Mouse (Mus musculus) left cerebral cortex, postnatal 10 days (tissue): ENCODE data around the gene Ppm1m. TPM values are rescaled to one million over a fixed set of nuclear protein-coding genes. Genes with fewer than 3 reads are reported as not detected.

Experiments used
- microRNA-seq: library from miRNA; unstranded; fragments of <30 nt; microRNA quantifications from one replicate; pipeline ENCODE4 v1.2.0, GENCODE M21; 2022
- total RNA-seq, 2 experiments: library from RNA; stranded (reverse); gene quantifications; 2 replicates each; pipeline ENCODE4 v1.2.3; 2021

Gene Ppm1m
- total RNA-seq, 2 experiments from 2014 or later = 20.8 to 24.5 TPM

Small RNA genes within 50 kb of the gene (microRNA-seq; reads per million reads assigned to microRNA genes)
- gene Mir135a-1 (49.2 reads per million, percentile 50 among the genes with 10 or more reads in this experiment), gene Mirlet7g (59,915 reads per million, percentile 99 among the genes with 10 or more reads in this experiment)

Other genes starting within 250 kb of the Ppm1m start
- gene Col6a5, start 239.1 kb downstream of the Ppm1m start, total RNA-seq = 1 to 10 TPM; 1.6 to 2.1 TPM
- 1 to 10 TPM; 3.3 to 4.1 TPM for gene Col6a4, start 103.0 kb downstream of the Ppm1m start, total RNA-seq
- 1 to 10 TPM; 4.1 to 7.4 TPM for gene Glyctk, start 41.6 kb downstream of the Ppm1m start, total RNA-seq
- 100 to 1,000 TPM; 155 to 158 TPM for gene Wdr82, start 28.8 kb downstream of the Ppm1m start, total RNA-seq
- gene Twf2, start 3.4 kb upstream of the Ppm1m start, total RNA-seq = 10 to 100 TPM; 44.5 to 49.9 TPM
- gene Tlr9, start 22.9 kb upstream of the Ppm1m start, total RNA-seq = 1 to 10 TPM; 1.1 to 1.4 TPM
- 100 to 1,000 TPM; 125 to 127 TPM for gene Alas1, start 48.9 kb upstream of the Ppm1m start, total RNA-seq
- gene Poc1a, start 81.3 kb upstream of the Ppm1m start, total RNA-seq = 10 to 100 TPM; 15.6 to 17.8 TPM
- 10 to 100 TPM; 80.7 to 82.0 TPM for gene Dusp7, start 168.9 kb upstream of the Ppm1m start, total RNA-seq
- gene Rpl29, start 229.7 kb upstream of the Ppm1m start, total RNA-seq = 100 to 1,000 TPM; 378 to 397 TPM
- gene Acy1, start 238.6 kb upstream of the Ppm1m start, total RNA-seq = 1 to 10 TPM; 9.2 to 9.3 TPM
- 10 to 100 TPM in 1 of 2 experiments, 1 to 10 TPM in 1; 9.7 to 10.3 TPM for gene Abhd14b, start 247.7 kb upstream of the Ppm1m start, total RNA-seq
- 10 to 100 TPM; 55.7 to 59.6 TPM for gene Abhd14a, start 247.9 kb upstream of the Ppm1m start, total RNA-seq